Mouse (Mus musculus): ENCODE measurements around the gene Cwc15. TPM values are rescaled to one million over a fixed set of nuclear protein-coding genes. Genes with fewer than 3 reads are reported as not detected.

Cwc15 gene
- polyA plus RNA-seq, 1 experiment, result 129 TPM

DNA sequence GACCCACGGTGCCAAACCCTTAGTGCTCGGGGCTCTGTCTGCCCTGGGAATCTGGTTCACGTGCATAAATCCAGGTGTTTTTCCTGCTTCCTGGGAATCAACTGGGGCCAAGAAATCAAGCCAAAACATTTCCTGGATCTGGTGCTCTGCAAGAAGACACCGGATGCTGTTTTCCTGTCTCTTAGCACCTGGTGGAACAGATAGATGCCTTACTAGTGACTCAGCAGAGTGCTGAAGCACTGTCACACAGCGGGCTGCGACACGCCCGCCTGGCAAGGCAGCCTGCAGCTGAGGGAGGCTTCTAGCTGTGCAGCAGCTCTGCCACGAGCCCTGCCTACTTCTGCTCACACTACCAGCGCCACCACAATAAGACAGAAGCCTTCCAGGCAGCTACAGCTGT lies 59.0 kb downstream of the Cwc15 start:
- Histone ChIP-seq H3K27ac (ENCODE audit: insufficient read depth, low read length) (no peak overlapping the region), H3K4me3 (replicated peaks; ENCODE audit: insufficient read depth, low read depth, low read length) (no peak overlapping the region), H3K4me1 (ENCODE audit: control insufficient read depth, insufficient read depth, low read length) (no peaks in the 10 kb centered on the region), H3K27me3 (ENCODE audit: control insufficient read depth, insufficient read depth, low read length) (no peaks in the 10 kb centered on the region)
- WGBS, result 48% methylated on average over 10 of the region's 10 CpGs
- DNase-seq, result no peak
- no peak for TF ChIP-seq POLR2A (IDR thresholded peaks at IDR 0.05; ENCODE audit: borderline replicate concordance, insufficient read depth, low read length)
- no peak for TF ChIP-seq CTCF (IDR thresholded peaks at IDR 0.05; ENCODE audit: borderline replicate concordance, insufficient read depth, low read depth, low read length)

DNA sequence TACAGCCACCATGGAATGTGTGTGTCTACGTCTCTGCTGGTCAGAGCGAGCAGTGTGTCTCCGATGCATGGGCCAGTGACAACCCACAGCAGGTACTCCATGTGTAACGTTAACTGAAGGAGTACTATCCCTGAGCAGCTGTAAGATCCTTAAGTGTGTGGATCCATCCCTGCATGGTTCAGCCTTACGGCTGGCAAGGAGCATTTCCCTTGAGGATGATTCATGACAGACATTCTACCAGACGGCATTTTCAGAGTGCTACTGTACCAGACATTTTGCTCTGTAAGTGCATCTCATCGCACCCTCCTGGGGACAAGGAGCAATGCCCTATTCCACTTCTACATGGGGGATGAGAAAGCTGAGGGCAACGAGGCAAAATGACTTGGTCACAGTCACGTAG lies 59.6 kb downstream of the Cwc15 start:
- Histone ChIP-seq H3K27me3 (ENCODE audit: control insufficient read depth, insufficient read depth, low read length) (no peaks in the 10 kb centered on the region), H3K4me1 (ENCODE audit: control insufficient read depth, insufficient read depth, low read length) (no peaks in the 10 kb centered on the region), H3K27ac (ENCODE audit: insufficient read depth, low read length) (no peak overlapping the region), H3K4me3 (replicated peaks; ENCODE audit: insufficient read depth, low read depth, low read length) (no peak overlapping the region)
- WGBS, result 87% methylated on average over 9 of the region's 9 CpGs
- TF ChIP-seq POLR2A (IDR thresholded peaks at IDR 0.05; ENCODE audit: borderline replicate concordance, insufficient read depth, low read length) (no peak), CTCF (IDR thresholded peaks at IDR 0.05; ENCODE audit: borderline replicate concordance, insufficient read depth, low read depth, low read length) (no peak)
- DNase-seq, result no peak

Other genes starting within 250 kb of the Cwc15 start
- gene Sesn3, start 225.6 kb upstream of the Cwc15 start, polyA plus RNA-seq (2012; rRNA removed), result 26.8 and 27.5 TPM in 2 replicates
- gene Endod1, start 119.1 kb upstream of the Cwc15 start, polyA plus RNA-seq (2012; rRNA removed), result 106 and 123 TPM in 2 replicates
- 1.1 and 1.2 TPM in 2 replicates for gene Kdm4d, start 135 bp upstream of the Cwc15 start, polyA plus RNA-seq (2012; rRNA removed)
- 10.1 and 10.3 TPM in 2 replicates for gene Amotl1, start 144.4 kb downstream of the Cwc15 start, polyA plus RNA-seq (2012; rRNA removed)
- gene Piwil4, start 240.1 kb downstream of the Cwc15 start, polyA plus RNA-seq (2012; rRNA removed), result 0.08 and 0.11 TPM in 2 replicates

Data from cerebellum, adult 2 months (tissue).